Mouse (Mus musculus) MEL (cell line): ENCODE measurements around the gene Cers5. TPM values are rescaled to one million over a fixed set of nuclear protein-coding genes. Genes with fewer than 3 reads are reported as not detected.

Experiments
- DNase-seq: peaks from one replicate; pipeline ENCODE4 v3.0.0; 2011; ENCODE audit warnings: low read depth, low spot score
- H3K27ac ChIP-seq: 2 replicates; pipeline ENCODE4 v1.5.1; 2012; ENCODE audit warnings: low read depth, mild to moderate bottlenecking, control low read depth, low read length, moderate library complexity; ENCODE audit not compliant: control insufficient read depth
- H3K27me3 ChIP-seq, 2 experiments: fragments of 150-350 bp in 1 of 2; sonication (generic) in 1 of 2; 2 replicates each; pipeline ENCODE4 v1.6.1; 2012; ENCODE audit warnings: low read length in 2 of 2, mild to moderate bottlenecking in 2 of 2, improper control_type of control experiment in 1 of 2, moderate library complexity in 1 of 2; ENCODE audit not compliant: insufficient read depth in 2 of 2, control insufficient read depth in 1 of 2
- H3K36me3 ChIP-seq, 2 experiments: 2 replicates each; pipeline ENCODE4 v1.6.1; 2012 to 2014; ENCODE audit warnings: low read length in 2 of 2, improper control_type of control experiment in 1 of 2, inconsistent platforms in 1 of 2, mild to moderate bottlenecking in 1 of 2; ENCODE audit not compliant: insufficient read depth in 2 of 2, control insufficient read depth in 1 of 2
- H3K4me1 ChIP-seq, 2 experiments: fragments of 150-350 bp in 1 of 2; sonication (generic) in 1 of 2; 2 replicates each; pipeline ENCODE4 v1.6.1; 2012; ENCODE audit warnings: low read length in 2 of 2, improper control_type of control experiment in 1 of 2, mild to moderate bottlenecking in 1 of 2; ENCODE audit not compliant: insufficient read depth in 2 of 2, control insufficient read depth in 1 of 2
- H3K4me3 ChIP-seq, 2 experiments: fragments of 150-350 bp in 1 of 2; sonication (generic) in 1 of 2; 2 replicates each; pipeline ENCODE4 v1.5.1; 2012; ENCODE audit warnings: low read depth in 2 of 2, low read length in 2 of 2, mild to moderate bottlenecking in 2 of 2, moderate library complexity in 2 of 2, control low read depth in 1 of 2, improper control_type of control experiment in 1 of 2; ENCODE audit not compliant: control insufficient read depth in 1 of 2, insufficient read depth in 1 of 2
- H3K79me2 ChIP-seq: 2 replicates; pipeline ENCODE4 v1.6.1; 2012; ENCODE audit warnings: mild to moderate bottlenecking, low read length, moderate library complexity; ENCODE audit not compliant: control insufficient read depth, poor library complexity, insufficient read depth
- H3K9ac ChIP-seq: 2 replicates; pipeline ENCODE4 v1.6.1; 2012; ENCODE audit warnings: low read depth, mild to moderate bottlenecking, control low read depth, low read length, moderate library complexity; ENCODE audit not compliant: control insufficient read depth, poor library complexity, severe bottlenecking
- H3K9me3 ChIP-seq: fragments of 150-350 bp; sonication (generic); replicated peaks from 2 replicates; pipeline ENCODE4 v1.6.1; 2012; ENCODE audit warnings: mild to moderate bottlenecking, low read length, improper control_type of control experiment, moderate library complexity; ENCODE audit not compliant: insufficient read depth
- BHLHE40 ChIP-seq: IDR thresholded peaks from 2 replicates; pipeline ENCODE4 v1.6.1; 2012; ENCODE audit warnings: low read depth, mild to moderate bottlenecking, inconsistent platforms, low read length, improper control_type of control experiment, borderline replicate concordance
- CHD1 ChIP-seq: IDR thresholded peaks from 2 replicates; pipeline ENCODE4 v1.6.1; 2012; ENCODE audit warnings: low read depth, mild to moderate bottlenecking, inconsistent platforms, low read length, improper control_type of control experiment
- CHD2 ChIP-seq: IDR thresholded peaks from 2 replicates; pipeline ENCODE4 v1.6.1; 2011; ENCODE audit warnings: low read length, improper control_type of control experiment
- CTCF ChIP-seq, 3 experiments: IDR thresholded peaks in 2 of 3; conservative IDR thresholded peaks in 1 of 3; 2 replicates each; pipeline ENCODE4 v1.5.1; 2011 to 2012; ENCODE audit warnings: low read length in 3 of 3, low read depth in 2 of 3, mild to moderate bottlenecking in 2 of 3, improper control_type of control experiment in 1 of 3, inconsistent platforms in 1 of 3, mixed read lengths in 1 of 3, moderate library complexity in 1 of 3; ENCODE audit not compliant: control insufficient read depth in 1 of 3, insufficient read depth in 1 of 3, poor library complexity in 1 of 3, severe bottlenecking in 1 of 3
- ELF1 ChIP-seq: IDR thresholded peaks from 2 replicates; pipeline ENCODE4 v1.6.1; 2014; ENCODE audit warnings: low read depth, mild to moderate bottlenecking, inconsistent platforms, low read length, improper control_type of control experiment, moderate library complexity
- EP300 ChIP-seq, 2 experiments: IDR thresholded peaks; 2 replicates each; pipeline ENCODE4 v1.6.1; 2011; ENCODE audit warnings: improper control_type of control experiment in 2 of 2, low read length in 2 of 2, low read depth in 1 of 2, mild to moderate bottlenecking in 1 of 2
- ETS1 ChIP-seq: IDR thresholded peaks from 2 replicates; pipeline ENCODE4 v1.6.1; 2012; ENCODE audit warnings: low read depth, mild to moderate bottlenecking, inconsistent platforms, low read length, improper control_type of control experiment, moderate library complexity
- GABPA ChIP-seq: IDR thresholded peaks from 2 replicates; pipeline ENCODE4 v1.6.1; 2012; ENCODE audit warnings: low read depth, mild to moderate bottlenecking, inconsistent platforms, low read length, improper control_type of control experiment, moderate library complexity
- GATA1 ChIP-seq: IDR thresholded peaks from 2 replicates; pipeline ENCODE4 v1.6.1; 2011; ENCODE audit warnings: low read depth, low read length, improper control_type of control experiment
- HCFC1 ChIP-seq: IDR thresholded peaks from 2 replicates; pipeline ENCODE4 v1.6.1; 2012; ENCODE audit warnings: low read depth, mild to moderate bottlenecking, inconsistent platforms, low read length, improper control_type of control experiment, moderate library complexity
- KAT2A ChIP-seq: conservative IDR thresholded peaks from 2 replicates; pipeline ENCODE4 v1.6.1; 2012; ENCODE audit warnings: low read depth, low read length, improper control_type of control experiment, inconsistent platforms
- MAX ChIP-seq: IDR thresholded peaks from 2 replicates; pipeline ENCODE4 v1.6.1; 2011; ENCODE audit warnings: low read length, improper control_type of control experiment
- MAZ ChIP-seq: IDR thresholded peaks from 2 replicates; pipeline ENCODE4 v1.6.1; 2012; ENCODE audit warnings: low read depth, mild to moderate bottlenecking, inconsistent platforms, low read length, improper control_type of control experiment
- MXI1 ChIP-seq: IDR thresholded peaks from 2 replicates; pipeline ENCODE4 v1.6.1; 2011; ENCODE audit warnings: mild to moderate bottlenecking, low read depth, low read length, improper control_type of control experiment
- MYB ChIP-seq: IDR thresholded peaks from 2 replicates; pipeline ENCODE4 v1.6.1; 2011; ENCODE audit warnings: mild to moderate bottlenecking, low read depth, low read length, improper control_type of control experiment
- MYC ChIP-seq: IDR thresholded peaks from 2 replicates; pipeline ENCODE4 v1.6.1; 2011; ENCODE audit warnings: low read depth, mild to moderate bottlenecking, low read length, improper control_type of control experiment, moderate library complexity
- NELFE ChIP-seq: IDR thresholded peaks from 2 replicates; pipeline ENCODE4 v1.6.1; 2011; ENCODE audit warnings: low read depth, low read length, improper control_type of control experiment
- NRF1 ChIP-seq: IDR thresholded peaks from 2 replicates; pipeline ENCODE4 v1.6.1; 2014; ENCODE audit warnings: low read depth, mild to moderate bottlenecking, inconsistent platforms, low read length, improper control_type of control experiment, moderate library complexity; ENCODE audit not compliant: poor library complexity, insufficient read depth, severe bottlenecking
- POLR2A ChIP-seq, 2 experiments: IDR thresholded peaks; 2 replicates each; pipeline ENCODE4 v1.6.1; 2011 to 2012; ENCODE audit warnings: low read length in 2 of 2, mild to moderate bottlenecking in 2 of 2, control low read depth in 1 of 2, improper control_type of control experiment in 1 of 2, low read depth in 1 of 2, moderate library complexity in 1 of 2; ENCODE audit not compliant: control insufficient read depth in 1 of 2, insufficient read depth in 1 of 2, poor library complexity in 1 of 2
- POLR2AphosphoS5 ChIP-seq: IDR thresholded peaks from 2 replicates; pipeline ENCODE4 v1.6.1; 2012; ENCODE audit warnings: low read depth, borderline replicate concordance, mild to moderate bottlenecking, inconsistent platforms, low read length, moderate library complexity, mixed read lengths
- RAD21 ChIP-seq: IDR thresholded peaks from 2 replicates; pipeline ENCODE4 v1.6.1; 2011; ENCODE audit warnings: mild to moderate bottlenecking, low read depth, low read length, improper control_type of control experiment
- RCOR1 ChIP-seq: IDR thresholded peaks from 2 replicates; pipeline ENCODE4 v1.6.1; 2012; ENCODE audit warnings: low read depth, mild to moderate bottlenecking, inconsistent platforms, low read length, improper control_type of control experiment
- SIN3A ChIP-seq: IDR thresholded peaks from 2 replicates; pipeline ENCODE4 v1.6.1; 2012; ENCODE audit warnings: low read length, improper control_type of control experiment, inconsistent platforms
- SMC3 ChIP-seq: IDR thresholded peaks from 2 replicates; pipeline ENCODE4 v1.6.1; 2011; ENCODE audit warnings: low read depth, low read length, improper control_type of control experiment
- TAL1 ChIP-seq: IDR thresholded peaks from 2 replicates; pipeline ENCODE4 v1.6.1; 2012; ENCODE audit warnings: mild to moderate bottlenecking, inconsistent platforms, low read length, moderate library complexity, mixed read lengths
- USF1 ChIP-seq: IDR thresholded peaks from 2 replicates; pipeline ENCODE4 v1.6.1; 2014; ENCODE audit warnings: low read depth, mild to moderate bottlenecking, inconsistent platforms, low read length, improper control_type of control experiment, moderate library complexity
- USF2 ChIP-seq, 2 experiments: IDR thresholded peaks; 2 replicates each; pipeline ENCODE4 v1.6.1; 2011 to 2012; ENCODE audit warnings: improper control_type of control experiment in 2 of 2, low read length in 2 of 2, borderline replicate concordance in 1 of 2, inconsistent platforms in 1 of 2, low read depth in 1 of 2, mild to moderate bottlenecking in 1 of 2; ENCODE audit not compliant: insufficient read depth in 1 of 2
- ZMIZ1 ChIP-seq: IDR thresholded peaks from 2 replicates; pipeline ENCODE4 v1.6.1; 2012; ENCODE audit warnings: low read depth, mild to moderate bottlenecking, inconsistent platforms, low read length, improper control_type of control experiment, moderate library complexity
- ZNF384 ChIP-seq: IDR thresholded peaks from 2 replicates; pipeline ENCODE4 v1.6.1; 2012; ENCODE audit warnings: low read depth, mild to moderate bottlenecking, inconsistent platforms, low read length, improper control_type of control experiment
- polyA plus RNA-seq, 2 experiments: library from polyadenylated mRNA; stranded (reverse) in 1 of 2; unstranded in 1 of 2; fragments of >175 nt in 1 of 2; fragments of >200 nt in 1 of 2; gene quantifications; 2 replicates each; pipeline versions ENCODE4 v1.2.1 to v1.2.4; 2012; ENCODE audit warnings: low replicate concordance in 2 of 2, low read depth in 1 of 2; ENCODE audit not compliant: insufficient read length in 2 of 2, insufficient read depth in 1 of 2, missing spikeins in 1 of 2
- total RNA-seq: library from RNA; depleted of rRNA; stranded (reverse); fragments of 300-350 nt; gene quantifications from 2 replicates; pipeline ENCODE4 v1.2.3, GENCODE M21; 2012

Cers5 gene
- total and polyA plus RNA-seq, 3 experiments = 21.8 to 43.5 TPM; not detected in 1

DNA sequence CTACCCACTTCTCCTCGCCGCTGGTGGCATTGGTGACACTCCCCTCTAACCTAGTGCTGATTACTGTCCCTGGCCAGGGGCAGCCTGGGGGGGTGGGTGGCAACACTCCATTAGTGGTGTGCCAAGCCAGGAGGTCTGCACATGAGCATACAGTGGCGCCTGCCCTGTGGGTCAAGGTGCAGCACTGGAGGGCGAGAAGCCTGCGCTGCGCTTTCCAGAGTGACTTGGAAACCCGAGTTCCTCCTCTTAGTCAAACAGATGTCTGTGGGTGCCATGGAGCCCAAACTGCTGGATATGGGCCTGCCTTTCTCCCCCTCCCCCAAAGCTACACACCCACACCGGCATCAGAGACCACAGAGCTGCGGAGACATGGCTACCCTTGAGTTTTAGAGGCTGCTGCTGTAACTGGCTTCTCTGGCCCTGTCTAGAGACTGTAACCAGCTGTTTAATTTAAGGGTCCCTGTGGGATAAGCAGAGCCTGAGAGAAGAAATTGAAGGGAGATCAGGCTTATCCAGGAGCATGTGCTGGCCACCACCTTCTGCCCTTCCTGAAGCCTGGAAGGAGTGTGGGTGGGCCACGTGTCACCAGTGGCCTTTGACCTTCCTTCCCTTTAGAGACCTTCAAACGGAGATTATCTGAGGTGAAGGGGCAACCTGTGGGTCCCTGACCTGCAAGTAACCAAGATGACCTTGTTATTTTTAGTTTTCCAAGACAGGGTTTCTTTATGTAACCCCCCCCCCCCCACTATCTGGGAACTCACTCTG, 56.5 kb downstream of the Cers5 start:
- H3K27ac ChIP-seq = no peak overlapping the region
- no peaks in the 10 kb centered on the region for H3K9me3 ChIP-seq
- H3K4me3 ChIP-seq = no peak overlapping the region
- no peaks in the 10 kb centered on the region for H3K79me2 ChIP-seq
- no peaks in the 10 kb centered on the region for H3K27me3 ChIP-seq
- no peak overlapping the region for H3K9ac ChIP-seq
- peaks cover 2 to 12% of the 10 kb centered on the region in 2 experiments for H3K4me1 ChIP-seq
- H3K36me3 ChIP-seq = peaks cover 0 to 10% of the 10 kb centered on the region in 2 experiments; a peak in 2 of 4 replicates
- TF ChIP-seq NRF1 (no peak), ZMIZ1 (no peak), KAT2A (no peak), CHD2 (no peak), GATA1 (no peak), ZNF384 (no peak), ETS1 (no peak), HCFC1 (no peak), ELF1 (no peak), SMC3 (no peak), RAD21 (no peak), MXI1 (no peak), RCOR1 (no peak), MYB (no peak), USF2 (IDR thresholded peaks at IDR 0.05; ENCODE audit: borderline replicate concordance in 1 of 2, insufficient read depth in 1 of 2, low read depth in 1 of 2, low read length in 2 of 2) (no peak), MAZ (no peak), GABPA (no peak)
- DNase-seq = no peak

- Histone ChIP-seq H3K9ac (no peak overlapping the region), H3K27ac (peak overlapping the region; percentile 3; the same call in 1 of the 2 replicates), H3K79me2 (no peaks in the 10 kb centered on the region), H3K27me3 (no peaks in the 10 kb centered on the region), H3K36me3 (peaks cover 0 to 10% of the 10 kb centered on the region in 2 experiments), H3K9me3 (no peaks in the 10 kb centered on the region), H3K4me1 (peaks cover 2 to 12% of the 10 kb centered on the region in 2 experiments), H3K4me3 (no peak overlapping the region)
- DNase-seq = peak; percentile 74
- no peak for TF ChIP-seq MYB
- no peak for TF ChIP-seq NRF1
- TF ChIP-seq POLR2AphosphoS5 = no peak
- peak; percentile 53; the same call in 1 of the 2 replicates for TF ChIP-seq BHLHE40
- no peak for TF ChIP-seq POLR2A (IDR thresholded peaks at IDR 0.05; ENCODE audit: control insufficient read depth in 1 of 2, insufficient read depth in 1 of 2, low read depth in 1 of 2, low read length in 2 of 2, poor library complexity in 1 of 2)
- TF ChIP-seq SIN3A = peak; percentile 50; the same call in 1 of the 2 replicates
- no peak for TF ChIP-seq CHD1
- peak; percentile 41 to 89; a peak in 3 of 4 replicates for TF ChIP-seq EP300 (IDR thresholded peaks at IDR 0.05; ENCODE audit: low read depth in 1 of 2, low read length in 2 of 2)
- peak; percentile 97 for TF ChIP-seq MAX
- peak; percentile 84 for TF ChIP-seq GATA1
- peak; percentile 49; the same call in 1 of the 2 replicates for TF ChIP-seq USF1
- peak; percentile 90 for TF ChIP-seq MYC
- peak; percentile 81 for TF ChIP-seq TAL1
- TF ChIP-seq NELFE = no peak
- no peak for TF ChIP-seq GABPA
- no peak for TF ChIP-seq CTCF (IDR thresholded peaks at IDR 0.05 in 2 of 3, conservative IDR thresholded peaks at IDR 0.05 in 1 of 3; ENCODE audit: control insufficient read depth in 1 of 3, insufficient read depth in 1 of 3, low read depth in 2 of 3, low read length in 3 of 3, poor library complexity in 1 of 3, severe bottlenecking in 1 of 3)
- TF ChIP-seq SMC3 = no peak; the same call in 1 of the 2 replicates
- peak; percentile 76 for TF ChIP-seq MXI1
- TF ChIP-seq ETS1 = peak; percentile 62; the same call in 1 of the 2 replicates
These were observed 57.3 kb downstream of the Cers5 start for GRCm38 (mm10) chr15:99715361-99715865.
